Mouse (Mus musculus): Measurements from ENCODE around the gene Bbof1. TPM values are rescaled to one million over a fixed set of nuclear protein-coding genes. Genes with fewer than 3 reads are reported as not detected.

Bbof1 gene
- polyA plus RNA-seq (2015; fragmentation: Nextera tagmentation; extraction: Ambion mirVana), result 0.52 and 0.80 TPM in 2 replicates

- no peaks in the 10 kb centered on the region for H3K27me3 ChIP-seq (replicated peaks)
- peak within 1 kb of the TSS; percentile 91 for H3K4me2 ChIP-seq (replicated peaks)
- peak within 1 kb of the TSS; percentile 87 for H3K27ac ChIP-seq
- H3K4me1 ChIP-seq (replicated peaks), result 0 out of 2 replicates have a peak, but pooled peaks cover 8% of the 10 kb centered on the region
- 2% methylated on average over 63 of the region's 63 CpGs for WGBS
- peak within 1 kb of the TSS; percentile 83 for H3K9ac ChIP-seq
- no peaks in the 10 kb centered on the region for H3K36me3 ChIP-seq
- no peaks in the 10 kb centered on the region for H3K9me3 ChIP-seq
- H3K4me3 ChIP-seq (replicated peaks), result peak within 1 kb of the TSS; percentile 83
- peak; percentile 96 for ATAC-seq
Measured at GRCm38 (mm10) chr12:84408819-84409507, at the start of gene Bbof1, which contains the start of gene Entpd5. Bbof1 (plus strand) TSS chr12:84409071. Entpd5 (minus strand) TSS chr12:84409029.

- Histone ChIP-seq H3K27ac (peak within 1 kb of the TSS; percentile 51; the same call in 1 of the 2 replicates), H3K4me3 (replicated peaks) (peak within 1 kb of the TSS; percentile 99), H3K9me3 (no peaks in the 10 kb centered on the region), H3K36me3 (peaks cover under 1% of the 10 kb centered on the region; the same call in 1 of the 2 replicates), H3K27me3 (replicated peaks) (no peaks in the 10 kb centered on the region), H3K4me1 (replicated peaks) (peaks cover 9% of the 10 kb centered on the region), H3K4me2 (replicated peaks) (peak within 1 kb of the TSS; percentile 73), H3K9ac (peak within 1 kb of the TSS; percentile 95)
- ATAC-seq, result peak; percentile 99
- under 1% methylated on average over 51 of the region's 51 CpGs for WGBS
Measured at GRCm38 (mm10) chr12:84361555-84362489, 47.0 kb upstream of the Bbof1 start, which contains the start of the genes Coq6 and Fam161b. Coq6 (plus strand) TSS chr12:84361657. Fam161b (minus strand) TSS chr12:84361833.

- no peak overlapping the region for H3K9ac ChIP-seq
- 46% methylated on average over 2 of the region's 2 CpGs for WGBS
Measured at GRCm38 (mm10) chr12:84362872-84363271, 46.0 kb upstream of the Bbof1 start.

GRCm38 (mm10) chr12:84364291-84364690, 44.6 kb upstream of the Bbof1 start:
- Histone ChIP-seq H3K36me3 (peaks cover 3% of the 10 kb centered on the region; the same call in 1 of the 2 replicates), H3K9ac (no peak overlapping the region), H3K4me1 (replicated peaks) (peaks cover 9% of the 10 kb centered on the region), H3K4me2 (replicated peaks) (no peak overlapping the region), H3K9me3 (no peaks in the 10 kb centered on the region), H3K4me3 (replicated peaks) (no peak overlapping the region), H3K27me3 (replicated peaks) (no peaks in the 10 kb centered on the region), H3K27ac (no peak overlapping the region)
- 83% methylated on average over 9 of the region's 9 CpGs for WGBS
- ATAC-seq, result no peak

More at GRCm38 (mm10) chr12:84362872-84363271, 46.0 kb upstream of the Bbof1 start:
- H3K27me3 ChIP-seq (replicated peaks), result no peaks in the 10 kb centered on the region
- H3K27ac ChIP-seq, result no peak overlapping the region
- H3K4me1 ChIP-seq (replicated peaks), result peaks cover 9% of the 10 kb centered on the region
- ATAC-seq, result no peak
- no peaks in the 10 kb centered on the region for H3K9me3 ChIP-seq
- H3K4me2 ChIP-seq (replicated peaks), result peak overlapping the region; percentile 73
- peak overlapping the region; percentile 99 for H3K4me3 ChIP-seq (replicated peaks)
- H3K36me3 ChIP-seq, result peaks cover 3% of the 10 kb centered on the region; the same call in 1 of the 2 replicates

DNA sequence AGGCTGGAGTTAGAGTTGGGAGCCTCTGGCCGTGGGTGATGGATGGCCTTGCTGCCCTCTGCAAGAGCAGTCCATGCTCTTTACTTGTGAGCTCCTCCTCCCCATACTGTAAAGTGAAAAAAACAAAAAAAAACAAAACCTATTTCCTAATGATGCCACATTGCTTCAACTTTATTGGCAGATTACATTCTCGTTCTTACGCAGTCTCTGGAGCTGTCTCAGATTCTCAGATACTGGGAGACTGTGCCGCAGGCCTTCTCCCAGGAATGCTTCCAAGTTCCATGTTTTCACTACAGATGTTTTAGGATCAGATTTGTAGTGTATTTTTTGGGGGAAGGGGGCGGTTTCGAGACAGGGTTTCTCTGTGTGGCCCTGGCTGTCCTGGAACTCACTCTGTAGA, 43.7 kb upstream of the Bbof1 start:
- peaks cover 9% of the 10 kb centered on the region for H3K4me1 ChIP-seq (replicated peaks)
- no peak overlapping the region for H3K27ac ChIP-seq
- WGBS, result 96% methylated on average over 6 of the region's 6 CpGs
- no peaks in the 10 kb centered on the region for H3K9me3 ChIP-seq
- no peak for ATAC-seq
- H3K36me3 ChIP-seq, result peaks cover 3% of the 10 kb centered on the region; the same call in 1 of the 2 replicates
- H3K4me2 ChIP-seq (replicated peaks), result no peak overlapping the region
- H3K27me3 ChIP-seq (replicated peaks), result no peaks in the 10 kb centered on the region
- H3K9ac ChIP-seq, result no peak overlapping the region
- H3K4me3 ChIP-seq (replicated peaks), result no peak overlapping the region

DNA sequence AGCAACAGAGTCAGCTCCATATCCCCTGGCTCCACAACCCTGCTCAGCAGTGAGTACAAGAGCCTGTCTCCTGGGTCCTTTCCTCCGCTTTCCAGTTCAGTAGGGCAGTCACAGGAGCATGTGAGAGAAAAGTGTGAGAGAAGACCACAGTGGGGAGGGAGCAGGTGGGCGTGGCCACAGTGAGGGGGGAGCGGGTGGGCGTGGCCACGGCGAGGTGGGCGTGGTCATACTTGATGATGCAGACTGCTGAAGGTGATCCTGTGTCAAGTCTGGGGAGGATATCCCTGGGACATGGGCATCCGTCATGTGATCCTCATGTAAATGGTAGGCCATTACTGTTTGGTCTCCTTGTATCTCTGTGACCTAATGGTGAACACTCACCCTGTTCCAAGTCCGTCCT, 41.9 kb upstream of the Bbof1 start:
- no peak for ATAC-seq
- H3K27me3 ChIP-seq (replicated peaks), result no peaks in the 10 kb centered on the region
- H3K27ac ChIP-seq, result no peak overlapping the region
- no peak overlapping the region for H3K4me3 ChIP-seq (replicated peaks)
- H3K9ac ChIP-seq, result no peak overlapping the region
- H3K4me2 ChIP-seq (replicated peaks), result no peak overlapping the region
- WGBS, result 68% methylated on average over 9 of the region's 9 CpGs
- no peaks in the 10 kb centered on the region for H3K9me3 ChIP-seq
- peaks cover 6% of the 10 kb centered on the region for H3K4me1 ChIP-seq (replicated peaks)
- H3K36me3 ChIP-seq, result peaks cover 16% of the 10 kb centered on the region

GRCm38 (mm10) chr12:84371647-84372046, 37.2 kb upstream of the Bbof1 start:
- no peaks in the 10 kb centered on the region for H3K9me3 ChIP-seq
- no peak for ATAC-seq
- H3K4me2 ChIP-seq (replicated peaks), result no peak overlapping the region
- no peak overlapping the region for H3K9ac ChIP-seq
- no peaks in the 10 kb centered on the region for H3K27me3 ChIP-seq (replicated peaks)
- peaks cover 29% of the 10 kb centered on the region for H3K36me3 ChIP-seq
- no peak overlapping the region for H3K27ac ChIP-seq
- no peak overlapping the region for H3K4me3 ChIP-seq (replicated peaks)
- H3K4me1 ChIP-seq (replicated peaks), result no peaks in the 10 kb centered on the region
- WGBS, result 94% methylated on average over 5 of the region's 5 CpGs

- WGBS, result 49% methylated on average over 6 of the region's 6 CpGs
- peak; percentile 61; the same call in 1 of the 2 replicates for ATAC-seq
- no peaks in the 10 kb centered on the region for H3K9me3 ChIP-seq
- H3K4me2 ChIP-seq (replicated peaks), result no peak overlapping the region
- peaks cover 26% of the 10 kb centered on the region for H3K36me3 ChIP-seq
- no peak overlapping the region for H3K27ac ChIP-seq
- no peak overlapping the region for H3K4me3 ChIP-seq (replicated peaks)
- H3K9ac ChIP-seq, result no peak overlapping the region
- no peaks in the 10 kb centered on the region for H3K27me3 ChIP-seq (replicated peaks)
- H3K4me1 ChIP-seq (replicated peaks), result no peaks in the 10 kb centered on the region
Measured at GRCm38 (mm10) chr12:84373831-84374481, 34.9 kb upstream of the Bbof1 start.

DNA sequence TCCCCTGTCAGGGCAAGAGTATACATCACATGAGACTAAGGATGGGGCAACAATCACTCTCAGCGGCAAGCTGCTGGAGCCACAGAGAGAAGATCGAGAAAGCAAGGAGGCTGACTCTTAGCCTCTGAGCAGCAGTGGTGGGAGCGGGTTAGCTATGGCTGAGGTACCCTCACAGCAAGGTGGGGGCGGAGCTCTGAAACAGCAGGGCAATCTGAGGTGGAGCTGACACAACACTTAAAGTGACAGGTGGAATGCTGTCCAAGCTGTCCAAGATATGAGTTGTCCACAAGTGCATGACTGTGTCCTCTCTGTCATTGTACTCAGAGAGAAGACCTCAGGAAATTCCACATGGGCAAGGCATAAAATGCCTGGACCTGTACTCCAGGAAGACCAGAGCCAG, 26.5 kb upstream of the Bbof1 start:
- 91% methylated on average over 4 of the region's 4 CpGs for WGBS
- Histone ChIP-seq H3K9me3 (no peaks in the 10 kb centered on the region), H3K36me3 (no peaks in the 10 kb centered on the region), H3K9ac (no peak overlapping the region), H3K27me3 (replicated peaks) (no peaks in the 10 kb centered on the region), H3K4me3 (replicated peaks) (no peak overlapping the region), H3K27ac (no peak overlapping the region), H3K4me1 (replicated peaks) (no peaks in the 10 kb centered on the region), H3K4me2 (replicated peaks) (no peak overlapping the region)
- no peak for ATAC-seq

GRCm38 (mm10) chr12:84384644-84385081, 24.2 kb upstream of the Bbof1 start:
- Histone ChIP-seq H3K27ac (no peak overlapping the region), H3K9ac (no peak overlapping the region), H3K4me3 (replicated peaks) (no peak overlapping the region), H3K4me2 (replicated peaks) (no peak overlapping the region), H3K27me3 (replicated peaks) (no peaks in the 10 kb centered on the region), H3K9me3 (no peaks in the 10 kb centered on the region), H3K4me1 (replicated peaks) (no peaks in the 10 kb centered on the region), H3K36me3 (no peaks in the 10 kb centered on the region)
- ATAC-seq, result peak; percentile 86
- WGBS, result 62% methylated on average over 5 of the region's 5 CpGs

- no peaks in the 10 kb centered on the region for H3K27me3 ChIP-seq (replicated peaks)
- WGBS, result 91% methylated on average over 4 of the region's 4 CpGs
- H3K27ac ChIP-seq, result no peak overlapping the region
- ATAC-seq, result no peak
- no peak overlapping the region for H3K9ac ChIP-seq
- H3K4me3 ChIP-seq (replicated peaks), result no peak overlapping the region
- H3K9me3 ChIP-seq, result no peaks in the 10 kb centered on the region
- H3K4me2 ChIP-seq (replicated peaks), result no peak overlapping the region
- no peaks in the 10 kb centered on the region for H3K4me1 ChIP-seq (replicated peaks)
- H3K36me3 ChIP-seq, result no peaks in the 10 kb centered on the region
Measured at GRCm38 (mm10) chr12:84385408-84385807, 23.5 kb upstream of the Bbof1 start.

- Histone ChIP-seq H3K4me1 (replicated peaks) (no peaks in the 10 kb centered on the region), H3K4me3 (replicated peaks) (no peak overlapping the region), H3K36me3 (no peaks in the 10 kb centered on the region), H3K27me3 (replicated peaks) (no peaks in the 10 kb centered on the region), H3K9me3 (no peaks in the 10 kb centered on the region), H3K4me2 (replicated peaks) (no peak overlapping the region), H3K9ac (no peak overlapping the region), H3K27ac (no peak overlapping the region)
- no peak for ATAC-seq
- WGBS, result 89% methylated on average over 8 of the region's 8 CpGs
Measured at GRCm38 (mm10) chr12:84388097-84388496, 20.8 kb upstream of the Bbof1 start.
